Mouse (Mus musculus): Measurements from ENCODE around the gene Zfp638. TPM values are rescaled to one million over a fixed set of nuclear protein-coding genes. Genes with fewer than 3 reads are reported as not detected.

Gene Zfp638
- total RNA-seq, 1 experiment = 96.6 TPM

- Histone ChIP-seq H3K27ac (ENCODE audit: insufficient read depth, low read depth, low read length, poor library complexity, severe bottlenecking) (no peak overlapping the region), H3K36me3 (ENCODE audit: control insufficient read depth, insufficient read depth, low read length, poor library complexity, severe bottlenecking) (no peaks in the 10 kb centered on the region), H3K9me3 (ENCODE audit: control insufficient read depth, insufficient read depth, low read depth, low read length) (no peaks in the 10 kb centered on the region), H3K4me1 (ENCODE audit: control insufficient read depth in 2 of 2, insufficient read depth in 2 of 2, low read length in 2 of 2, poor library complexity in 1 of 2) (peaks cover 4% of the 10 kb centered on the region in 2 experiments; a peak in 2 of 4 replicates), H3K9ac (ENCODE audit: insufficient read depth, low read depth, low read length, poor library complexity, severe bottlenecking) (no peak overlapping the region), H3K4me3 (ENCODE audit: insufficient read depth in 1 of 2, low read depth in 1 of 2, low read length in 2 of 2, poor library complexity in 1 of 2, severe bottlenecking in 1 of 2) (no peak overlapping the region)
- in situ Hi-C loops (cut with MboI; ENCODE audit: low sequenced_read_pairs in 2 of 2, unreplicated experiment in 2 of 2) = no loop called here
- no peak for TF ChIP-seq ZC3H11A (IDR thresholded peaks at IDR 0.05; ENCODE audit: borderline replicate concordance, low read depth, low read length)
- TF ChIP-seq ZNF384 (IDR thresholded peaks at IDR 0.05; ENCODE audit: low read depth, low read length) = no peak
- TF ChIP-seq HCFC1 (IDR thresholded peaks at IDR 0.05; ENCODE audit: borderline replicate concordance, insufficient read depth, low read length) = no peak
- TF ChIP-seq MAFK (IDR thresholded peaks at IDR 0.05; ENCODE audit: insufficient read depth, low read depth, low read length) = no peak
- TF ChIP-seq CHD2 (IDR thresholded peaks at IDR 0.05; ENCODE audit: low read depth, low read length) = no peak
- no peak for DNase-seq (ENCODE audit: low read depth, low spot score)
Observed at GRCm38 (mm10) chr6:83905276-83905675, 38.4 kb downstream of the Zfp638 start.

DNA sequence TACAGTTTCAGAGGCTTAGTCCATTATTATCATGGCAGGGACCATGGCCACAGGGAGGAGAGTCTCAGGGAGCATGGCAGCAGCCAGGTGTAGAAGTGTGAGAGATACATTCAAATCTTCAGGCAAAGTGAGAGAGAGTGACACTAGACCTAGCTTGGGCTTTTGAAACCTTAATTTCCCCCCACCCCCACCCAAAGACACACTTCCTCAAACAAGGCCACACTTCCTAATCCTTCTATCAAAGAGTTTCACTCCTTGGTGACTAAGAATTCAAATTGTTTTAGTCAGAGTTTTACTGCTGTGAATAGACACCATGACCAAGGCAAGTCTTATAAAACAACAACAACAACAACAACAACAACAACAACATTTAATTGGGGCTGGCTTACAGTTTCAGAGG is 39.8 kb downstream of the Zfp638 start:
- Histone ChIP-seq H3K4me3 (ENCODE audit: insufficient read depth in 1 of 2, low read depth in 1 of 2, low read length in 2 of 2, poor library complexity in 1 of 2, severe bottlenecking in 1 of 2) (no peak overlapping the region), H3K9me3 (ENCODE audit: control insufficient read depth, insufficient read depth, low read depth, low read length) (no peaks in the 10 kb centered on the region), H3K27ac (ENCODE audit: insufficient read depth, low read depth, low read length, poor library complexity, severe bottlenecking) (no peak overlapping the region), H3K4me1 (ENCODE audit: control insufficient read depth in 2 of 2, insufficient read depth in 2 of 2, low read length in 2 of 2, poor library complexity in 1 of 2) (peaks cover 4% of the 10 kb centered on the region in 2 experiments; a peak in 2 of 4 replicates), H3K9ac (ENCODE audit: insufficient read depth, low read depth, low read length, poor library complexity, severe bottlenecking) (no peak overlapping the region), H3K36me3 (ENCODE audit: control insufficient read depth, insufficient read depth, low read length, poor library complexity, severe bottlenecking) (no peaks in the 10 kb centered on the region)
- DNase-seq (ENCODE audit: low read depth, low spot score) = no peak
- TF ChIP-seq ZNF384 (IDR thresholded peaks at IDR 0.05; ENCODE audit: low read depth, low read length) = no peak
- TF ChIP-seq MAFK (IDR thresholded peaks at IDR 0.05; ENCODE audit: insufficient read depth, low read depth, low read length) = no peak
- no peak for TF ChIP-seq CHD2 (IDR thresholded peaks at IDR 0.05; ENCODE audit: low read depth, low read length)
- no peak for TF ChIP-seq ZC3H11A (IDR thresholded peaks at IDR 0.05; ENCODE audit: borderline replicate concordance, low read depth, low read length)
- no peak for TF ChIP-seq HCFC1 (IDR thresholded peaks at IDR 0.05; ENCODE audit: borderline replicate concordance, insufficient read depth, low read length)
- in situ Hi-C loops (cut with MboI; ENCODE audit: low sequenced_read_pairs in 2 of 2, unreplicated experiment in 2 of 2) = no loop called here

GRCm38 (mm10) chr6:83908386-83908785 is 41.5 kb downstream of the Zfp638 start:
- DNase-seq (ENCODE audit: low read depth, low spot score) = no peak
- H3K36me3 ChIP-seq (ENCODE audit: control insufficient read depth, insufficient read depth, low read length, poor library complexity, severe bottlenecking) = no peaks in the 10 kb centered on the region
- in situ Hi-C loops (cut with MboI; ENCODE audit: low sequenced_read_pairs in 2 of 2, unreplicated experiment in 2 of 2) = no loop called here
- no peak for TF ChIP-seq ZNF384 (IDR thresholded peaks at IDR 0.05; ENCODE audit: low read depth, low read length)
- TF ChIP-seq ZC3H11A (IDR thresholded peaks at IDR 0.05; ENCODE audit: borderline replicate concordance, low read depth, low read length) = no peak
- no peak for TF ChIP-seq MAFK (IDR thresholded peaks at IDR 0.05; ENCODE audit: insufficient read depth, low read depth, low read length)
- no peak for TF ChIP-seq HCFC1 (IDR thresholded peaks at IDR 0.05; ENCODE audit: borderline replicate concordance, insufficient read depth, low read length)
- no peak for TF ChIP-seq CHD2 (IDR thresholded peaks at IDR 0.05; ENCODE audit: low read depth, low read length)
- no peak overlapping the region for H3K9ac ChIP-seq (ENCODE audit: insufficient read depth, low read depth, low read length, poor library complexity, severe bottlenecking)
- no peak overlapping the region for H3K27ac ChIP-seq (ENCODE audit: insufficient read depth, low read depth, low read length, poor library complexity, severe bottlenecking)
- no peak overlapping the region for H3K4me3 ChIP-seq (ENCODE audit: insufficient read depth in 1 of 2, low read depth in 1 of 2, low read length in 2 of 2, poor library complexity in 1 of 2, severe bottlenecking in 1 of 2)
- H3K9me3 ChIP-seq (ENCODE audit: control insufficient read depth, insufficient read depth, low read depth, low read length) = no peaks in the 10 kb centered on the region
- H3K4me1 ChIP-seq (ENCODE audit: control insufficient read depth in 2 of 2, insufficient read depth in 2 of 2, low read length in 2 of 2, poor library complexity in 1 of 2) = peaks cover 4% of the 10 kb centered on the region in 2 experiments; a peak in 2 of 4 replicates

GRCm38 (mm10) chr6:83913710-83914109 is 46.8 kb downstream of the Zfp638 start:
- Histone ChIP-seq H3K4me1 (ENCODE audit: control insufficient read depth in 2 of 2, insufficient read depth in 2 of 2, low read length in 2 of 2, poor library complexity in 1 of 2) (peaks cover 0 to 6% of the 10 kb centered on the region in 2 experiments; a peak in 1 of 4 replicates), H3K9ac (ENCODE audit: insufficient read depth, low read depth, low read length, poor library complexity, severe bottlenecking) (no peak overlapping the region), H3K9me3 (ENCODE audit: control insufficient read depth, insufficient read depth, low read depth, low read length) (no peaks in the 10 kb centered on the region), H3K27ac (ENCODE audit: insufficient read depth, low read depth, low read length, poor library complexity, severe bottlenecking) (no peak overlapping the region), H3K4me3 (ENCODE audit: insufficient read depth in 1 of 2, low read depth in 1 of 2, low read length in 2 of 2, poor library complexity in 1 of 2, severe bottlenecking in 1 of 2) (no peak overlapping the region), H3K36me3 (ENCODE audit: control insufficient read depth, insufficient read depth, low read length, poor library complexity, severe bottlenecking) (no peaks in the 10 kb centered on the region)
- no peak for DNase-seq (ENCODE audit: low read depth, low spot score)
- TF ChIP-seq HCFC1 (IDR thresholded peaks at IDR 0.05; ENCODE audit: borderline replicate concordance, insufficient read depth, low read length) (no peak), ZC3H11A (IDR thresholded peaks at IDR 0.05; ENCODE audit: borderline replicate concordance, low read depth, low read length) (no peak)
- in situ Hi-C loops (cut with MboI; ENCODE audit: low sequenced_read_pairs in 2 of 2, unreplicated experiment in 2 of 2) = no loop called here

- Histone ChIP-seq H3K9me3 (ENCODE audit: control insufficient read depth, insufficient read depth, low read depth, low read length) (no peaks in the 10 kb centered on the region), H3K4me1 (ENCODE audit: control insufficient read depth in 2 of 2, insufficient read depth in 2 of 2, low read length in 2 of 2, poor library complexity in 1 of 2) (peaks cover 0 to 5% of the 10 kb centered on the region in 2 experiments; a peak in 1 of 4 replicates), H3K27ac (ENCODE audit: insufficient read depth, low read depth, low read length, poor library complexity, severe bottlenecking) (peak overlapping the region; percentile 95), H3K9ac (ENCODE audit: insufficient read depth, low read depth, low read length, poor library complexity, severe bottlenecking) (peak overlapping the region; percentile 99), H3K4me3 (ENCODE audit: insufficient read depth in 1 of 2, low read depth in 1 of 2, low read length in 2 of 2, poor library complexity in 1 of 2, severe bottlenecking in 1 of 2) (peak overlapping the region; percentile 92 to 94), H3K36me3 (ENCODE audit: control insufficient read depth, insufficient read depth, low read length, poor library complexity, severe bottlenecking) (no peaks in the 10 kb centered on the region)
- in situ Hi-C loops (cut with MboI; ENCODE audit: low sequenced_read_pairs in 2 of 2, unreplicated experiment in 2 of 2) = no loop called here
- DNase-seq (ENCODE audit: low read depth, low spot score) = peak; percentile 97
- TF ChIP-seq ZNF384 (IDR thresholded peaks at IDR 0.05; ENCODE audit: low read depth, low read length) (no peak), HCFC1 (IDR thresholded peaks at IDR 0.05; ENCODE audit: borderline replicate concordance, insufficient read depth, low read length) (no peak), ZC3H11A (IDR thresholded peaks at IDR 0.05; ENCODE audit: borderline replicate concordance, low read depth, low read length) (peak; percentile 89), MAFK (IDR thresholded peaks at IDR 0.05; ENCODE audit: insufficient read depth, low read depth, low read length) (no peak), CHD2 (IDR thresholded peaks at IDR 0.05; ENCODE audit: low read depth, low read length) (no peak)
Observed at GRCm38 (mm10) chr6:83914183-83914719, 47.3 kb downstream of the Zfp638 start.
